Mouse (Mus musculus): Measurements from ENCODE around the gene Ephb2. TPM values are rescaled to one million over a fixed set of nuclear protein-coding genes. Genes with fewer than 3 reads are reported as not detected.

Ephb2 gene
- total RNA-seq, 1 experiment from 2014 or later, result 3.9 TPM

DNA sequence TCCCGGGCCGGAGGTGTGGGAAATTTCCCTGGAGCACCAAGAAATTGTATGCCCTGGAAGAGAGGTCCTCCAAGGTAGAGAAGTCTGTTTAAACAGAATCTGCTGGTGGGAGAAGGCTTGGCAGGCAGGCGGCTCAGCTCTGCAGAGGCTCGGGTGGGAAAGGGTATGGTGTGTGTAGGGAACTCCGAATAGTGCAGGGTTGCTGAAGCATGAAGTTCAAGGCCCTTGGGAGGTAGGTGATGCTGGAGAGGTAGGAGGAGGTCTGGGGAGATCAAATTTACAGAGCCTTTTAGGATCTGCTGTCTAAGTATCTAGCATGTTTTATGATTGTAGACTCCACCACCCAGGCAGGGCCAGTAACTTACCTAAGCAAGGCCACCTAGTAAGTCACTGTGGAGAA is 130.7 kb downstream of the Ephb2 start:
- no peak for ATAC-seq (replicated peaks in 1 of 2; ENCODE audit: insufficient read depth in 1 of 2, low FRiP score in 2 of 2, low TSS enrichment in 1 of 2, low read depth in 1 of 2, poor library complexity in 2 of 2, severe bottlenecking in 2 of 2)

GRCm38 (mm10) chr4:136704551-136704950 is 131.2 kb downstream of the Ephb2 start:
- ATAC-seq (replicated peaks in 1 of 2; ENCODE audit: insufficient read depth in 1 of 2, low FRiP score in 2 of 2, low TSS enrichment in 1 of 2, low read depth in 1 of 2, poor library complexity in 2 of 2, severe bottlenecking in 2 of 2), result no peak

DNA sequence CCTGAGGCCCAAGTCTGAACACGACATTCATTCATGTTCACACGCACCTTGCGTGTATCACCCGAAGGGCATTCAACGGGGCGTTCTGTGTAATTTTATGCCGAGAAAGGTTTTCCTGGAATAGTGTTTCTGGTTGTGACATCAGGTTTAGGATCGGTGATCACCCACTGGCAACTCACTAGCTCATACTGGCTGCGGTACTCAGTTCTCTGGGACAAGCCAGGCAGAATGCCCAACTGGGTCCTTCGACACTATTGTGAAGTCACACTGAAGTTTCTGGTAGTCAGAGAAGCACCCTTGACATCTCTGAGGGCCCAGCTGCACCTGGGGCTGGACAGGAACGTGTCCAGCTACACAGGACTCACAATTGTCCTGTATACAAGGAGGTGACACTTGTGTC is 132.4 kb downstream of the Ephb2 start:
- ATAC-seq (replicated peaks in 1 of 2; ENCODE audit: insufficient read depth in 1 of 2, low FRiP score in 2 of 2, low TSS enrichment in 1 of 2, low read depth in 1 of 2, poor library complexity in 2 of 2, severe bottlenecking in 2 of 2), result no peak

GRCm38 (mm10) chr4:136702456-136702855 is 133.3 kb downstream of the Ephb2 start:
- ATAC-seq (replicated peaks in 1 of 2; ENCODE audit: insufficient read depth in 1 of 2, low FRiP score in 2 of 2, low TSS enrichment in 1 of 2, low read depth in 1 of 2, poor library complexity in 2 of 2, severe bottlenecking in 2 of 2), result no peak

DNA sequence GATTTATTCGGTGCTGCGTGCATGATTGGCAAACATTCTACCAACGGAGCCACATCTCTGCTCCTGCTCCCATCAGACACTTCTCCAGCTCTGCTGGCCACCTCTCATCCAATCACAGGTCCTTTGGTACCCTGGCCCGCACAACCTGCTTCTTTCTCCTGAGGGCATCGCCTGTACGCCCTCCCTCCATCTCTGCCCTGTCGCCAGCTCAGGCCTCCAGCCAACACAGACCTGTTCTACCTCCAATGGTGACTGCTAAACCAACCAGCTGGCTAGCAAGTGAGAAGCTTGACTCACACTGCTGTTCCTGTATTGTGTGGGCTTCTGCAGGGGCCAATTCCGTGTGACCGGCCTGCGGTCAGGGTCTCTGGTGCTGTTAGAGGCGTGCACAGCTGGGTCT is 134.6 kb downstream of the Ephb2 start:
- no peak for ATAC-seq (replicated peaks in 1 of 2; ENCODE audit: insufficient read depth in 1 of 2, low FRiP score in 2 of 2, low TSS enrichment in 1 of 2, low read depth in 1 of 2, poor library complexity in 2 of 2, severe bottlenecking in 2 of 2)

DNA sequence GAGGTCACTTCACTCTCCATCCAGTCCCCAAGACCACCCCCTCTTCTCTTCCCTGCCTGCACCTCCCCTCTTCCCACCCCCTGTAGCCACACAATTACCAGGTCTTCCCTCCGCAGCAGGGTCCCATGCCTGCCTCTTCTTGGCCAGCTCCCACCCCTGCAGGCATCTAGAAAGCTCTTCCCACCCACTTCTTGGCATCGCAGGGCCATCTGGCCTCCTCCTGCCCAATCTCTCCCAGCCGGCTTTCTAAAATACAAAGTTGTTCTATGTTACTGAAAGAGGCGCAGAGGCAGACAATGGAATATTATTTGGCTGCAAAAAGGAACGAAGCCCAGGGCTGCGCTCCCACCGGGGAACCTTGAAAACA is 136.7 kb downstream of the Ephb2 start:
- no peak for ATAC-seq (replicated peaks in 1 of 2; ENCODE audit: insufficient read depth in 1 of 2, low FRiP score in 2 of 2, low TSS enrichment in 1 of 2, low read depth in 1 of 2, poor library complexity in 2 of 2, severe bottlenecking in 2 of 2)

DNA sequence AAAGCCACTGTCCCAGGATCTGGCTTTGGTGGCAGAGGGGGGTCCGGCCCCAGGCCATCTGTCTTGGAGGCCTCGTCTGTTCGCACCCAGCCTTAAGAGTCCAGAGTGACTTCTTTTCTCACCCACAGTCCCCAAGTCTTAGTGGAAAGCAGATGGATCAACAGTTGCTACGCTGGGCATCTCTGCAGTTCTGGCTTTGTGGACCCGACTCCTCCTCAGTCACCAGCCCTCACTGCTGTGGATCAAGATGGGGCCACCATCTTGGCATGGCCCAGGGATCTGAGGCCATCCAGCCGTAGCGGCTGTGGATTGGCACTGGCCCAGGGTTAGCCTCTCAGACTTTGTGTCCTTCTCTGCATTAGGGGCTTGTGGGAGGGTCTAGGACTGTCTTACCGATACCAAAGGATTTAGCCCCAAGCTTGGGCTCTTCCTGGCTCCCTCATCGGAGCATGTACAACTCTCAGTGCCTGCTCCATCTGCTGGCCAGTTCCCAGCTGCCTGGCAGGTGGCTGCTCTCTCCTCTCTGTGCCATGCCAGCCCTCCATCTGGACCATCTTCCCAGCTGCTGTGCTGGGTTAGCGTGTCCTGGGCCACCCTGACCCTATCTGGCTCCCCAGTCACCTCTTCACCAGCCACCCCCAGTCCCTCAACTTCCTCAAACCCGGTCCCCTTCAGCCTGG is 137.2 kb downstream of the Ephb2 start:
- no peak for ATAC-seq (replicated peaks in 1 of 2; ENCODE audit: insufficient read depth in 1 of 2, low FRiP score in 2 of 2, low TSS enrichment in 1 of 2, low read depth in 1 of 2, poor library complexity in 2 of 2, severe bottlenecking in 2 of 2)

DNA sequence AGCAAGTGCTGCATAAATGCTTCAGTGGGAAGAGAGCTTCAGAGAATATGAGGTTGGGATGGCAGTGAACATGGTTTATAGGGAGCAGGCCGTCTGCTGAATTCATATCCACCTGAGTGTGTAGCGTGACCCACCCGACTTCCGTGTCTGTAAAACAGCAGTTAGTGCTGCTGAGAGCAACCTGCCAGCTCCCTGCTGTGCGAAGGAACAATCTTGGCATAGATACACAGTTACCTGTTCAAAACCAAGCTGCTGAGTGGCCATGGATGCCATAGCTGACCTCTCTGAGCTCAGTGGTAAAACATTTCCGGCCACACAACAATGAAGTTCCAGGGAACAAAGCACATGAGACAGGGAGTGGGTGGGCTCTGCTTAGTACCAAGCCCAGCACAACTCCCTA is 138.5 kb downstream of the Ephb2 start:
- no peak for ATAC-seq (replicated peaks in 1 of 2; ENCODE audit: insufficient read depth in 1 of 2, low FRiP score in 2 of 2, low TSS enrichment in 1 of 2, low read depth in 1 of 2, poor library complexity in 2 of 2, severe bottlenecking in 2 of 2)

- peak; percentile 68 to 74; a peak in 3 of 4 replicates for ATAC-seq (replicated peaks in 1 of 2; ENCODE audit: insufficient read depth in 1 of 2, low FRiP score in 2 of 2, low TSS enrichment in 1 of 2, low read depth in 1 of 2, poor library complexity in 2 of 2, severe bottlenecking in 2 of 2)
Observed at GRCm38 (mm10) chr4:136696381-136696925, 139.3 kb downstream of the Ephb2 start.

GRCm38 (mm10) chr4:136695696-136696095 is 140.1 kb downstream of the Ephb2 start:
- ATAC-seq (replicated peaks in 1 of 2; ENCODE audit: insufficient read depth in 1 of 2, low FRiP score in 2 of 2, low TSS enrichment in 1 of 2, low read depth in 1 of 2, poor library complexity in 2 of 2, severe bottlenecking in 2 of 2), result no peak

DNA sequence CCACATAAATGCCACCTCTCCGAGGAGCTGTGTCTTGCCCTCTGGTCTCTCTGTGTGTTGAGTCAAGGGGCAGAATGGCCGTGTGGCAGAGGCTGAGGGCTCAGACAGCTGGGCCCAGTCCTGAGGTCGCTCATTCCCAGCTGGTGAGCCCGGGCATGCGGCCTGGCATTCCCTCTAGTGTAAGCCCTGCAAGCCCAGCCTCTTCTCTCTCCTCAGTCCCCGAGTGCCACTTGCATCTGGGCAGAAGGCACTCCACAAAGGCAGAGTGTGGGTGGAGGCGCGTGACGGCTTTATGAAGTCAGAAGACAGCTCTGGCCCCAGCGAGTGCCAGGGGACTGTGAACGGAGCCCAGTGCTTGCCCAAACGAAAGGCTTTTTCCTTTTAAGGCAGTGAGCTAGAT is 145.8 kb downstream of the Ephb2 start:
- no peak for ATAC-seq (replicated peaks in 1 of 2; ENCODE audit: insufficient read depth in 1 of 2, low FRiP score in 2 of 2, low TSS enrichment in 1 of 2, low read depth in 1 of 2, poor library complexity in 2 of 2, severe bottlenecking in 2 of 2)

- ATAC-seq (replicated peaks in 1 of 2; ENCODE audit: insufficient read depth in 1 of 2, low FRiP score in 2 of 2, low TSS enrichment in 1 of 2, low read depth in 1 of 2, poor library complexity in 2 of 2, severe bottlenecking in 2 of 2), result no peak
Observed at GRCm38 (mm10) chr4:136688113-136688512, 147.7 kb downstream of the Ephb2 start.

DNA sequence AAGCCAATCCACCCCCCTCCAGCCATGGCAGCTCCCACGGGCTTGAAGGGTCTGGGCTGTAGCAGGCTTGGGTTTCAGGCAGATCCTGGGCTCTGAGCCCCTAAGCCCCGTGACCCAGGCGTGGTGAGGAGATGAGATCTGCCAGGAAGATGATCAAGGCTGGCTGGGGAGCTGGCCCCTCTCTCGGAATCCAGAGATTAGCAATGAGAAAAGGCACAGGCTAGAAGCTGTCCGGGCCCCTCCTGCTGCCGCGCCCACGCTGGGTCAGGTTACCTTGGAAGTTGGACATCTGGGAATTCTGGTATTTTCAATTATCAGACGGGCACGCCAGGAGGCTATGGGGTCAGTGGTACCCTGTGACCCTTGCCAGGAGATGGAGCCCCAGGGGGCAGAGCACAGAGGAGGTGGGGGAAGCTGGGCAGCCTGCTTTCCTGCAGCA is 150.3 kb downstream of the Ephb2 start:
- ATAC-seq (replicated peaks in 1 of 2; ENCODE audit: insufficient read depth in 1 of 2, low FRiP score in 2 of 2, low TSS enrichment in 1 of 2, low read depth in 1 of 2, poor library complexity in 2 of 2, severe bottlenecking in 2 of 2), result no peak

GRCm38 (mm10) chr4:136684485-136684884 is 151.3 kb downstream of the Ephb2 start:
- no peak for ATAC-seq (replicated peaks in 1 of 2; ENCODE audit: insufficient read depth in 1 of 2, low FRiP score in 2 of 2, low TSS enrichment in 1 of 2, low read depth in 1 of 2, poor library complexity in 2 of 2, severe bottlenecking in 2 of 2)

- no peak for ATAC-seq (replicated peaks in 1 of 2; ENCODE audit: insufficient read depth in 1 of 2, low FRiP score in 2 of 2, low TSS enrichment in 1 of 2, low read depth in 1 of 2, poor library complexity in 2 of 2, severe bottlenecking in 2 of 2)
Observed at GRCm38 (mm10) chr4:136680641-136681040, 155.1 kb downstream of the Ephb2 start.

DNA sequence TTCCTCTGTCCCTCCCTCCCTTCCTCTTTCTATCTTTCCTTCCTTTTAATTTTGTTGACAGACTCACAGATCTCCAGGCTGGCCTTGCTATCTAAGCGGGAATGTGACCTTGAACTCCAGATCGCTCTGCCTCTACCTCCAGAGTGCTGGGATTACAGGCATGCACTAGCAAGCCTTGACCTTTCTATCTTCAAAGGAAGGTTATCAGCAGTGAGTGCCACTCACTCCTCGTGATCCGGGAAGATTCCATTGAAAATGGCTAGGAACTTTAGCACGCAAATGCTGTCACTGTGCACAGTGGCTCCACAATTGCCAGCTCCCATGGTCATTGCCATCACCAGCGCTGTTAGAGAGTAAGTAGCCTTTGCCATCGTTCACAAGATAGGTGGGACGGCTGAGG is 156.6 kb downstream of the Ephb2 start:
- ATAC-seq (replicated peaks in 1 of 2; ENCODE audit: insufficient read depth in 1 of 2, low FRiP score in 2 of 2, low TSS enrichment in 1 of 2, low read depth in 1 of 2, poor library complexity in 2 of 2, severe bottlenecking in 2 of 2), result no peak

GRCm38 (mm10) chr4:136678480-136678879 is 157.3 kb downstream of the Ephb2 start:
- peak; percentile 77 to 90; a peak in 3 of 4 replicates for ATAC-seq (replicated peaks in 1 of 2; ENCODE audit: insufficient read depth in 1 of 2, low FRiP score in 2 of 2, low TSS enrichment in 1 of 2, low read depth in 1 of 2, poor library complexity in 2 of 2, severe bottlenecking in 2 of 2)

DNA sequence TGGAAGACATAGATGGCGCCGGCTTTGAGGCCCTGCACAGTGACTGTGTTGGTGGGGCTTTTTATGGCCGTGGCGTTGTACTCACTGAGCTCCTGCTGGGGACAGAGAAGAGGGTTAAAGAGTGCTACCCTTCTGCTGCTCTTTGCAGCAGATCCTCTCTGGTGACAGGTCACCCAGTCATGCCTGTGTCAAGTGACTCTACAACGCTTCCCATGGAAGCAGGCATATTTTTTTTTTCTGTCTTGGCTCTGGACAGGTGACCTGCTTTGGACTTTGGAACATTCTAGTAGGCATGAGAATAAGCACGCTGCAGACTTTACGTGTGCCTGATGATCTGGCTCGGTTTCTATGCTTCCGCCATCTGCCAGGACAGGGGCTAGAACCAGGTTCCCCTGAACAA is 160.3 kb downstream of the Ephb2 start:
- no peak for ATAC-seq (replicated peaks in 1 of 2; ENCODE audit: insufficient read depth in 1 of 2, low FRiP score in 2 of 2, low TSS enrichment in 1 of 2, low read depth in 1 of 2, poor library complexity in 2 of 2, severe bottlenecking in 2 of 2)

All from hematopoietic stem cell, adult 5-6 weeks (primary cell).